Mouse (Mus musculus): Measurements from ENCODE around the gene Scyl2.
A peak's percentile ranks its signal among the peaks of the same experiment; 100 is the strongest.
"Not testable (repeated sequence)": the region's sequence is repeated elsewhere in the genome, so short reads cannot be mapped to it uniquely, and the experiment has no call there.

Gene Scyl2

DNA sequence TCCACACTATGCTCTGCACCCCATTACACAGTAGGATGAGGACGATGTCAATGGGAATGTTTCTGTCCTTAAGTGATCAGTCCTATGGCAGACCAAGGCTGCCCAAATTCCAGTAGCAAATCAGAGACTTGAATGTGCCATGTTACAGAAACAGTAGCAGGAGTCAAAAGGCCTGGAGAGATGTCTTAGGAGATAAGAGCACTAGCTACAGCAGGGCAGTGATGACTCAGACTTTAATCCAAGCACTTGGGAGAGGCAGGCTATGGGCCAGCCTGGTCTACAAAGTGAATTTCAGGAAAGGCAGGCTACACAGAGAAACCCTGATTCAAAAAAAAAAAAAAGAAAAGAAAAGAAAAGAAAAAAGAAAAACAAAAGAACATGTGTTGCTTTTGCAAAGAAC lies 6.6 kb downstream of the Scyl2 start:
- no peak for DNase-seq (ENCODE audit: low read depth, low spot score)

GRCm38 (mm10) chr10:89678054-89678453 lies 8.0 kb downstream of the Scyl2 start:
- no peak for DNase-seq (ENCODE audit: low read depth, low spot score)

DNA sequence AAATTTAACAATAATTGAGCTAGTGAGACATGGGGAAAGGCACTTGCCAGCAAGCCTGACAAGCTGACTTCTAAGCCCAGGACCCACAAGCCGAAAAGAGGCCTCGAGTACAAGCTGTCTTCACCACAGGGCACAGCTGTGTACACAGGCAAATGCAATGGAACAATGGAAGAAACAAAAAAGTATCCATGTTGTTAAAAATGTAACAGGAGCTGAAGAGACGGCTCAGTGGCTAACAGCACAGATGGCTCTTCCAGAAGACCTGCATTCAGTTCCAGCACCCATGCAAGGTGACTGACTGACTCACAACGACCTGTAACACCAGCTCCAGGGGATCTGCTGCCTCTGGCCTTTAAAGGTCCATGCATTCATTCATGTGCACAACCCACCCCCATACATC lies 9.5 kb downstream of the Scyl2 start:
- DNase-seq (ENCODE audit: low read depth, low spot score) = no peak

- not testable (repeated sequence) for DNase-seq (ENCODE audit: low read depth, low spot score)
Observed at GRCm38 (mm10) chr10:89670371-89670770, 15.7 kb downstream of the Scyl2 start.

- no peak for DNase-seq (ENCODE audit: low read depth, low spot score)
Observed at GRCm38 (mm10) chr10:89667571-89667970, 18.5 kb downstream of the Scyl2 start.

DNA sequence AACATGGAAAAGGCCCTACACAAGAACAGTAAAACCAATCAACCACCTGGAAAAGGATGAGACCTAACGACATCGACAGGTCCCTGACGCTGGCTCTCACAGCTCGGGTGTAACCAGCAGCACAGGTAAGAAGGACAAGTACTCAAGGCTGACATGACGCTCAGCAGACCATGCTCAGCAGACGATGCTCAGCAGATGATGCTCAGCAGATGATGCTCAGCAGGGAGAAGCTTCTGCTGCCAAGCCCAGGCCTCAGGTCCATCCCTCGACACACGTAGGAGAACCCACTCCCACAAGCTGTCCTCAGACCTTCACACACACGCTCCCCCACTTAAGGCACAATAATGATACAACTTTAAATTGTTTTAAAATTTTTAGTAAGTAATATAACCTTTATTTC lies 20.4 kb downstream of the Scyl2 start:
- DNase-seq (ENCODE audit: low read depth, low spot score) = no peak

- no peak for DNase-seq (ENCODE audit: low read depth, low spot score)
Observed at GRCm38 (mm10) chr10:89664977-89665645, 21.0 kb downstream of the Scyl2 start.

DNA sequence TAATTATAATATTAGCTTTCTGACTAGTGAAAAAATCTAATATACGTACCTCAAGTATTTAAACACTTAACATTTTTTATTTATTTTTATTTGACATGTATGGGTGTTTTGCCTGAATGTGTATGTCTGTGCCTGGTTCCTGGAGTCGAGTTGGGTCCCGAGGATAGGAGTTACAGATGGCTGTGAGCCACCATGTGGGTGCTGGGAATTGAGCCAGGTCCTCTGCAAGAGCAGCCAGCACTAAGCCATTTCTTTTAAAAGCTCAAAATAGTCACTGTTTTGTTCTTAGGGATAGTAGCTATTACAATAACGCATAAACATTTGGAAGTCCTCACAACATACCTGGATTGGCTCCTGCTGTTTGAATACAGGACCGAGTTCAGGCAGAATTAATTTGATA lies 29.7 kb downstream of the Scyl2 start:
- DNase-seq (ENCODE audit: low read depth, low spot score) = no peak

DNA sequence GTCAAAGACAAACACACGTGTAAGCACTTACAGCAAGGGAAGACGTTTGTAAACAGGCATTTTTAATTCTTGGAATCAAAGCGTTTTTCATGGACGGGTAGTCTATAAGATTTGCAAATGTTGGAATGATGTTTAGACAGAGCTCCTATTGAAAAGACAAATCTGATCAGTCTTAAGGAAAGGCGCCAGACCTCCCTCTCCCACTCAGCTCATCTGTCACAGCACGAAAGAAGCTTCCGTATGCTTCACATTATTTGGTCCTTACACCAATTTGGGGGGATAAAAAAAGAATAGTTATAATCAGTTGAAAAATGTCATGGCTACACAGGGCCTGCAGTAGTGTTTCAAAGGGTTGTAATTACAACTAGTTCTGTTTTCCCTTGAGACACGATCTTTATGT lies 33.2 kb downstream of the Scyl2 start:
- no peak for DNase-seq (ENCODE audit: low read depth, low spot score)

GRCm38 (mm10) chr10:89651691-89652090 lies 34.4 kb downstream of the Scyl2 start:
- no peak for DNase-seq (ENCODE audit: low read depth, low spot score)

DNA sequence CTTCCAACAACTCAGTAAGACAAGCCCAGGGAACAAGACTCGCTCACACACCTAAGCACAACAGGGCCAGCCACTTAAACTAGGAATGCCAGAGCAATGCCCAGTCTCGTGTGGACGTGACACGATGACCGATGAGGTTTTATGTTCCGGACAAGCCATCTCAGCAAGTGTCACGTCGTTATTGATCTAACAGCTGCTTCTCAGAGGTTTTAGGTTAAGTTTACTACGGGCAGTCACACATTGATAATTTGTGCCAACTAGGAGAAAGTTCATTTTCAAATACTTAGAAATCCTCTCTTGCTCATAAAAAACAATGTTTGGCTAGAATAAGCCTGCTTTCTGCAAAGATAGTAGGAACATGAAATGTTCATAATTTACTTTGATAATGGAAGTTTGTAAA lies 39.2 kb downstream of the Scyl2 start:
- DNase-seq (ENCODE audit: low read depth, low spot score) = no peak

DNA sequence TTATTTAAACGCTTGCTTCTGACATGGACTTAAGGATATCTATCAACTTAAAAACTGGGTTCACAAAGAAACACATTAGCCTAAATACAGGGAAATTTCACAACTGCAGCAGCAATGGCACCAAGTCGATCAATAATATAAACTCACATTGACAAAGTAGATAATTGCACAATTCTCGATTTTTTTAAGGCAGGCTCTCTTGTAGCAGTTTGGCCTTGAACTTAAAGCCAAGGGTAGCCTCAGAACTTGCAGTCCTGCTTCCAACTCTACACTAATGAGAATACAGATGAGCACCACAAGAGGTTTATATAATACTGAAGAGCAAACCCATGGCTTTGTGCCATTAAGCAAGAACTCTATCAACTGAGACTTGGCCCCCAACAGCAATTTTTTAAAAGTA lies 49.1 kb downstream of the Scyl2 start:
- no peak for DNase-seq (ENCODE audit: low read depth, low spot score)

DNA sequence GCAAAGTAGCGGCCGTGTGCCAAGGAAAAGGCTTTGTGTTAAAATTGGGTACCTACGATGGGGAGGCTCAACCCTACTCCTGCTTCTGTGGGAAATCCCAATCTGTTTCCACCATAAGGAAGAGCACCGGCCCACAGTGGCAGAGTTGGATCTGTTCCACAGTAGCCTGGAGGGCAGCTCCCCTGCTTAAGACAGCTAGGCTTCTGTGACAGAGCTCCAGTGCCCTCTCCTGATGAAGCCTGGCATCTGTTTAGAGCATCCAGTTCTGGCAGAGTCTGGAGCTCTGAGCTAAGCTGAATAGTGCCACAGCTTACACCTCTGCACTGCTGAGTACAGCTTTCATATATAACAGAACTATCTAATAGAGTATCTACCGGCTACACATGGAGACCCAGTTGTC lies 51.1 kb downstream of the Scyl2 start:
- no peak for DNase-seq (ENCODE audit: low read depth, low spot score)

GRCm38 (mm10) chr10:89633736-89634426 lies 52.2 kb downstream of the Scyl2 start:
- DNase-seq (ENCODE audit: low read depth, low spot score) = no peak

DNA sequence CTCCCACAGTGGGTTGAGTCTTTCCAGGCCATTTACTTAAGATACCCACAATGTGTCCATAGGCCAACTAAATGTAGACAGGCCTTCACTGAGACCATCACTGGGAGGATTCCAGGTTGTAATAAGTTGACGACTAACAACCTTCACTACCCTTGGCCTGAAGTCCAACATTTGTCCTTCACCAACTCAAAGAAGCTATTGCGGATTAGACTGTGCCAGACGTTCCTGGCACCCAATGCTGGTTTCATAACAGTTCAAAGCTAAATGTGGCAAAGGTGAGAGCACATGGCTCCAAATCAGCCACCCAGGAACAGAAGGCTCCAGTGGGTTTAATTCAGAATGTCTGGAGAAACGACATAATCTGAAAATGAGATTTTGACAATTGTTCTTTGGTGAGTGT lies 53.0 kb downstream of the Scyl2 start:
- no peak for DNase-seq (ENCODE audit: low read depth, low spot score)

- DNase-seq (ENCODE audit: low read depth, low spot score) = no peak
Observed at GRCm38 (mm10) chr10:89631831-89632230, 54.3 kb downstream of the Scyl2 start.

GRCm38 (mm10) chr10:89630564-89630963 lies 55.5 kb downstream of the Scyl2 start:
- no peak for DNase-seq (ENCODE audit: low read depth, low spot score)

DNA sequence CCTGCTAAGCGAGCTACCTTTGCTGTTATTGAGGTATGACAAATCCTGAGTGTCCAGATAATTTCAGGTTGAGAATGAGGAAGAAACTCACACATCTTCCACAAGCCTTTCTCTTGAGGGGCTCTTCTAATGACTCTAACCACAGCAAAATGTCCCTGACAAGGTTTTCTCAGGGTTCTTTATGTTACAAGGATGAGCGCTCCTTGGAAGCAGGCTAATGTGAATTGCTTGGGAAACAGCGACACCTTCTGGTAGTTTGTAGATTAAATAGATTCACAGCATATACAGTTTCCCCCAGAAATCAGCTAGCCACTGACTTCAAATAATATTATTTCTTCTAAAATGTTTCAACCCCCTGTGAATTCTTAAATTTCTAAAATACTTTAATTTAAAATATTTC lies 56.0 kb downstream of the Scyl2 start:
- DNase-seq (ENCODE audit: low read depth, low spot score) = peak; percentile 74

DNA sequence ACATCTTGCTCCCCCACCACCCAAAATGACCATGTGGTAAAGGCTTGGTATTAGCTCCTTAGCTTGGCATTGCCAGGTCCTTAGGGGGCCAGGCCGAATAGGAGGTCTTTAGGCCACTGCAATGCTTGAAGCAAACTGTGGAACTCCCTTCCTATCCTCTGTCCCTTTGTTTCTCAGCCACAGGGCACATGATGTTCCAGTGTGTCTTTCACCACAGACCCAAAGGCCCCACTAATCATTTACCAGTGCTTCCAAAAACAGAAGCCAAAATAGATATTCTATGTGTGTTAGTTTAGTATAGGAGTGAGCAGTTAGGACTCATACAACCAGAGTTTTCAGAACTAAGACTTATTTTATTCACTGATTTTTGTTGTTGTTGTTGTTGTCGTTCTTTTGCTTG lies 59.4 kb downstream of the Scyl2 start:
- DNase-seq (ENCODE audit: low read depth, low spot score) = no peak

- no peak for DNase-seq (ENCODE audit: low read depth, low spot score)
Observed at GRCm38 (mm10) chr10:89624196-89624595, 61.9 kb downstream of the Scyl2 start.

- no peak for DNase-seq (ENCODE audit: low read depth, low spot score)
Observed at GRCm38 (mm10) chr10:89621129-89621528, 65.0 kb downstream of the Scyl2 start, which contains the start of gene Slc17a8. Gene Slc17a8 (minus strand): TSS chr10:89621253.

GRCm38 (mm10) chr10:89599311-89599710 lies 86.8 kb downstream of the Scyl2 start:
- no peak for DNase-seq (ENCODE audit: low read depth, low spot score)

DNA sequence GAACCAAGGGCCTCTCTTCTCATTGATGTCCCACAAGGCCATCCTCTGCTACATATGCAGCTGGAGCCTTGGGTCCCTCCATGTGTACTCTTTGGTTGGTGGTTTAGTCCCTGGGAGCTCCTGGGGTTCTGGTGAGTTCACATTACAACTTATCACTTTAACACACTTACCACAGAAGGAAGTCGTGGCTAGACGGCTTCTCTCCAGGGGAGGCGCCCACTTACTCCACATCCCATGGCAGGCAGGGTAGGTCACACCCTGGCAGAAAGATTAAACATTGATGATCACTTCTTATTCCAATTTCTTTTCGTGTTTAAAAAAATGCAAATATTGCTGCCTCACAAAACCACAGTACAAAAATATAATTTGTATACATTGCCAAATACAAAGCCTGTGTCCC lies 88.8 kb downstream of the Scyl2 start:
- DNase-seq (ENCODE audit: low read depth, low spot score) = no peak

All from embryo, embryonic 11.5 days (tissue).